Mouse (Mus musculus) heart, postnatal 25 days (tissue): ENCODE results near the gene Pde4dip. TPM values are rescaled to one million over a fixed set of nuclear protein-coding genes. Genes with fewer than 3 reads are reported as not detected.

Experiments
- DNase-seq: peaks from one replicate; pipeline ENCODE4 v3.0.0; 2022; ENCODE audit warnings: low spot score
- intact Hi-C: fragments of 180-260 bp; cut with DNase I; formaldehyde crosslinking; loops from one replicate; pipeline ENCODE4 v1.15.1; 2025
- total RNA-seq, 2 experiments: library from RNA; stranded (reverse); gene quantifications; 2 replicates each; pipeline ENCODE4 v1.2.3; 2021

The Pde4dip gene
- 1,000 to 10,000 TPM; 1,803 to 1,950 TPM for total RNA-seq

DNA sequence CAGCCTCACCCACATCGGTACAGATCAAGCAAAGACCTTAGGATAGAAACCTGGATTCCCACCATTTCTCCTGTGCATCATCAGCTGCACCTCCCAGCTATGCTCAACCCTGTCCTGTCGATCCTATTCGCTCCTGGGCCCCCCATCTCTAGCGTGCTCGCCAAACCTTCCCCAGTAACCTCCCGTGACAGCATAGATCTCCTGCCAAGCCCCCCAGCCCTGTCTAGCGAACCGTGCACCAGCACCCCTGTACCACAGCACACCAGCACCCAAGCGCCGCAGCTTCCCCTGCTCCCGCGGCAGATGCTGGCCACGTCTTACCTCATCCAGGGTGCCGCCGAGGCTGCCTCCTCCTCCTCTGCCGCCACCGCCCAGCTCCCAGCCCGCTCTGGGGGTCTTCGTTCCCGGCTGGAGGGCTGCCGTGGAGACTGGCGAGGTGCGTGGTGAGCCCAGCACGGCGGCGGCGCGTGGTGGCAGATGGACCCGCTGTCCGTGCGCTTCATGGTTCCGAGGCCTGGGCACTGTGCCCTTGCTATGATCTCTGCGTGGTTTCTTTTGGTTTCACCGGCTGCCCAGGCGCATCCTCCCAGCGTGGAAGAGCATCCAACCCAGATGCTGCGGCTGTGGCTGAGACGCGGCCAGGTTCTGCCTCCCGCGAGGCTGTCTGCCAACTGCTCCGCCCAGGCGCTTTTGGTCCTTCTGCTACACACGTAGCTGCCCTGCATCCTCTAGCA lies at the start of gene Pde4dip:
TSS of gene Pde4dip (minus strand) at position 540 of the 734 bp plus-strand sequence.
- intact Hi-C loops: loop anchor here (10.0 kb wide), 1 partner anchor 274 kb away; the partner anchor contains the start of gene Chd1l
- DNase-seq: no peak

GRCm38 (mm10) chr3:97937945-97938266 lies 49.4 kb upstream of the Pde4dip start:
- DNase-seq: no peak
- intact Hi-C loops: no loop called here

- DNase-seq: no peak
- intact Hi-C loops: no loop called here
Measured at GRCm38 (mm10) chr3:97937068-97937944, 48.8 kb upstream of the Pde4dip start.

GRCm38 (mm10) chr3:97934331-97935300 lies 46.1 kb upstream of the Pde4dip start:
- DNase-seq: no peak
- intact Hi-C loops: no loop called here

DNA sequence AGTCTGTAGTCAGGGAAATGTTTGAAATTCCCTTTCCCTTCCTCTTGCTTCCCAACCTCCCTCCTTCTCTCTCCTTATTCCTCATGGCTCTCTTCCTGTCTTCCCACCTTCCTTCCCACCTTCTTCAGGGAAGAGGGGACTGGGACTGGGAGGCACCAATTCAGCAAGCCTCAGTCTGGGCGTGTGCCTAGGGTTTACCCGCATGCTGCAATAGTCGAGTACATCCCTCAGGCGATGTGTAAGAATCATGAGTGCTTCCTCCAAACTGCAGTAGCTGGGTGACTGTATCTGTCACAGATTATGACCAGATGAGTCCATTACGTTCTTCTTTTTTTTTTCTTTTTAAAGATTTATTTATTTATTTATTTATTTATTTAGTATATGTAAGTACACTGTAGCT lies 45.3 kb upstream of the Pde4dip start:
- DNase-seq: no peak
- intact Hi-C loops: no loop called here

DNA sequence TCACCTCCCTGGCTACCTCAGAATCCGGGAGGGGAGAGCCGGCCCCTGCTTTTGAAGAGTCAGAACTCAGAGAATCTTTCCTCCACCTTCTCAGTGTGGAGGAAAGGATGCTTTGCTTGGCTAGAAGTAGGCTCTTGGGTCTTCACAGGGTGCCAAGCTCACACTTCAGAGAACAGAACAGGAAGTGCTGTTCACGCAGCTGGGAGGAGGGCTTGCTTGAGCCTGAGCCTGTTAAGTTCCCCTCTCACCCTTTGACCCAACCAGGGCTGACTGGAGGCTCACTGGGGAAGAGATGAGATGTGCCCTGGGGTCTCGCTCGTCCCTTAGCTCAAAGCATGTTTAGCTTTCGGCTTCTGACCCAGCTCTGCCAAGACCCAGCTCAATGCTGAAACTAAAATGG lies 44.7 kb upstream of the Pde4dip start:
- intact Hi-C loops: no loop called here
- no peak for DNase-seq

GRCm38 (mm10) chr3:97932771-97933170 lies 44.3 kb upstream of the Pde4dip start:
- intact Hi-C loops: no loop called here
- no peak for DNase-seq

- intact Hi-C loops: no loop called here
- DNase-seq: peak; percentile 5
Measured at GRCm38 (mm10) chr3:97932131-97932530, 43.6 kb upstream of the Pde4dip start.

GRCm38 (mm10) chr3:97931310-97931885 lies 42.9 kb upstream of the Pde4dip start:
- no peak for DNase-seq
- intact Hi-C loops: no loop called here

GRCm38 (mm10) chr3:97930787-97931158 lies 42.3 kb upstream of the Pde4dip start:
- intact Hi-C loops: no loop called here

DNA sequence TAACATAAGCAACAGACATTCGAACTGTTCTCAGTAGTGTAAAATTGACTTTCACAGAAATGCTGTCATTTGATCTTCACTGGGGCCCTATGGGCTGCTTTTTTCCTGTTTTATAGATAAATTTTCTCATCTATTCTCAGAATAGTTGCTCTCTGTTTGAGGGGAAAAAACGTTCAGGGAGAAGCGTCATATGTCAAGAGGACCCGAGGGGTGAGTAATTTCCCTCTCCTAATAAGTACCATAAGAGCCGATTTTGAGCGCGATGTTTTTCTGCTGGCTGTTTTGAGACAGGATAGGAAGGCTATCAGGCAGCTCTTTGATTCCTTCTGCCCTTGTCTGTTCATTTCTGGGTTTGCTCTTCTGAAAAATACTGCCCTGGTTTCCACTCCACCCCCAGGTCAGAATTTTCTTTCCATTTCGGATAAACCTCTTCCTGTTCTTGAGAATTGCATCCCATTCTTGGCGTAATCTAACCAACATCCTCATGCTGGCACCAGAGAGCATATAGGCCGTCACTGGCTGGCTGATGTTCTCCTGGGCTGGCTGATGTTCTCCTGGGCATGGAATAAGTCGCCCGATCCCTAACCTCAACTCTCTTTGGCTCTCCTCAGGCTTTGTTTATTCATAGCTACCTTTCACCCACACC lies 41.8 kb upstream of the Pde4dip start:
- intact Hi-C loops: no loop called here
- no peak for DNase-seq

More at GRCm38 (mm10) chr3:97930787-97931158, 42.3 kb upstream of the Pde4dip start:
- no peak for DNase-seq

GRCm38 (mm10) chr3:97928968-97929858 lies 40.7 kb upstream of the Pde4dip start:
- intact Hi-C loops: loop anchor here (1.0 to 10.0 kb wide), 5 partner anchors 112 to 383 kb away; no protein-coding TSS in a partner anchor

GRCm38 (mm10) chr3:97927322-97927721 lies 38.8 kb upstream of the Pde4dip start:
- intact Hi-C loops: loop anchor here (5.0 to 10.0 kb wide), 3 partner anchors 187 to 385 kb away; no protein-coding TSS in a partner anchor
- no peak for DNase-seq

More at GRCm38 (mm10) chr3:97928968-97929858, 40.7 kb upstream of the Pde4dip start:
- DNase-seq: peak; percentile 17

DNA sequence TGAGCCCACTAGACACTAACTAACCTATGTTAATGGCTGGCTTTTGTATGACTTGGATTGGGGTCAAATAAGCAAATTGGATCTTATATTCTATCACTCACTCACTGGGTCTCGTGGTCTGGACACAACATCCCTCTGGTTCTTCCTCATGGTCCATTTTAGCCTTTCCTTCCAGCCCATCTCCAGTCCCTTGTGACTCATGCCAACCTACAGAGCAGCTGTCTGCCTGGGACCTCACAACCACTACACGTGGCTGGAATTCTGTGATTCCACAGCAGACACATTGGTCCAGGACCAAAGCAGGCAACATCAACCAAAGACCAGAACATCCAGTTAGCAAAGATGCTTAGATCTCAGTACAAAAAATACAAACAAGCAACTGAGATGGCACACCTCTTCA lies 36.7 kb upstream of the Pde4dip start:
- no peak for DNase-seq
- intact Hi-C loops: loop anchor here (5.0 to 10.0 kb wide), 3 partner anchors 190 to 387 kb away; no protein-coding TSS in a partner anchor

DNA sequence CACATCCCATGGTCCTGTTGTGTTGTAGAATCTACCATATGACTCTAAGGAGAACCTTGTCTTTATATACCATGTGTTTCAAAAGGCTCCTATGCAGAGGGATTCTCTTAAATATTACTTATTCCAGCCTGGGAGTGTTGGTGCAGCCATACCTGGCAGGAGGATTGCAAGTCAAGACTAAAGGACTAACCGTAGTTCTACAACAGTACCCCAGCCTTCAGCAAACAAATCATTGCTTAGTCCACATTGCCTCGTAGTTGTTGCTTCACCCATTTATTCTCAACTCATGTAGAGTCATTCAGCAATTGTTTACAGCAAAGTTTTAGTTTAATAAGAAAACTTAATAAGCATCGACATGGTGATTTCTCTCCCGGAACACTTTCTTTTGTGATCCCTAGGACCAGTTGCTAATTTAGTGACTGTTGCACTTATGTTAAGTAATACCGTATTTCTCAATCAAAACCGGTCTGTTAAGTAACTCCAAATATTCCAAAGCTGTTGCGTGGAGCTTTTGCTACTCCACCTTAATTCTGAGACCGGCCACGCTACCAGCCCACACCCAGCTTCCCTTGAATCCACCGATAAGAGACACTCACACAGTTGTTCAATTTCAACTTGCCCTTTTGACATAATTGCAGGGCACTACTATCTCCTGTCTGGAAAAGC lies 30.5 kb upstream of the Pde4dip start:
- no peak for DNase-seq
- intact Hi-C loops: no loop called here

GRCm38 (mm10) chr3:97915081-97915480 lies 26.6 kb upstream of the Pde4dip start:
- intact Hi-C loops: no loop called here
- DNase-seq: no peak

DNA sequence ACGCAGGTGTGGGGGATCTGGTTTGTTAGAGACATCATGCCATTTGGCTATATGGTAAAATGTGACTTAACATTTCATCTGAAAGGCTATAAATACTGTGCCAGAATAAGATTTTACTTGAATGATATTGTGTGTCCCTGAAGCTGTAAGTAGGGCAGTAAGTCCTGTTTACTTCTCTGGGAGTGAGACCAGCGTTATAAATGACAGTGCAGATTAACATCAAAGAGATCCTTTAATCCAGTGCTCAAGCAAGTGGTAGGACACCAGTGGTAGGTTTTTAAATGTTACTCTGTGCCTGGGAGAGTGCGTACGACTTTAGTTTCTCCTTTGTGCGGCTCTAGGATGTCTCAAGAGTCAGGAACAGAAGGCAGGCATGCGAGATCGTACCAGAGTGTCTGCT lies 22.6 kb upstream of the Pde4dip start:
- intact Hi-C loops: no loop called here
- no peak for DNase-seq
